Mouse (Mus musculus): ENCODE data around the gene Eci1.

GRCm38 (mm10) chr17:24472512-24472911 is 46.1 kb downstream of the Eci1 start:
- 0 out of 2 replicates have a peak, but pooled peaks have one; percentile 29 for TF ChIP-seq POLR2A (IDR thresholded peaks at IDR 0.05; ENCODE audit: insufficient read depth, low read depth, low read length)
- TF ChIP-seq CTCF (IDR thresholded peaks at IDR 0.05; ENCODE audit: insufficient read depth, low read depth, low read length): no peak
